Mouse (Mus musculus) MEL (cell line): ENCODE data around the gene Gstp3.
A peak's percentile ranks its signal among the peaks of the same experiment; 100 is the strongest.

ENCODE experiments used
- CHD2 ChIP-seq: IDR thresholded peaks from 2 replicates; pipeline ENCODE4 v1.6.1; 2011; ENCODE audit warnings: low read length, improper control_type of control experiment
- CTCF ChIP-seq, 3 experiments: IDR thresholded peaks in 2 of 3; conservative IDR thresholded peaks in 1 of 3; 2 replicates each; pipeline ENCODE4 v1.5.1; 2011 to 2012; ENCODE audit warnings: low read length in 3 of 3, low read depth in 2 of 3, mild to moderate bottlenecking in 2 of 3, improper control_type of control experiment in 1 of 3, inconsistent platforms in 1 of 3, mixed read lengths in 1 of 3, moderate library complexity in 1 of 3; ENCODE audit not compliant: control insufficient read depth in 1 of 3, insufficient read depth in 1 of 3, poor library complexity in 1 of 3, severe bottlenecking in 1 of 3
- GATA1 ChIP-seq: IDR thresholded peaks from 2 replicates; pipeline ENCODE4 v1.6.1; 2011; ENCODE audit warnings: low read depth, low read length, improper control_type of control experiment
- HCFC1 ChIP-seq: IDR thresholded peaks from 2 replicates; pipeline ENCODE4 v1.6.1; 2012; ENCODE audit warnings: low read depth, mild to moderate bottlenecking, inconsistent platforms, low read length, improper control_type of control experiment, moderate library complexity
- MAFK ChIP-seq: IDR thresholded peaks from 2 replicates; pipeline ENCODE4 v1.6.1; 2011; ENCODE audit warnings: low read depth, mild to moderate bottlenecking, low read length, improper control_type of control experiment, borderline replicate concordance
- MAX ChIP-seq: IDR thresholded peaks from 2 replicates; pipeline ENCODE4 v1.6.1; 2011; ENCODE audit warnings: low read length, improper control_type of control experiment
- POLR2A ChIP-seq, 2 experiments: IDR thresholded peaks; 2 replicates each; pipeline ENCODE4 v1.6.1; 2011 to 2012; ENCODE audit warnings: low read length in 2 of 2, mild to moderate bottlenecking in 2 of 2, control low read depth in 1 of 2, improper control_type of control experiment in 1 of 2, low read depth in 1 of 2, moderate library complexity in 1 of 2; ENCODE audit not compliant: control insufficient read depth in 1 of 2, insufficient read depth in 1 of 2, poor library complexity in 1 of 2
- POLR2AphosphoS5 ChIP-seq: IDR thresholded peaks from 2 replicates; pipeline ENCODE4 v1.6.1; 2012; ENCODE audit warnings: low read depth, borderline replicate concordance, mild to moderate bottlenecking, inconsistent platforms, low read length, moderate library complexity, mixed read lengths
- RAD21 ChIP-seq: IDR thresholded peaks from 2 replicates; pipeline ENCODE4 v1.6.1; 2011; ENCODE audit warnings: mild to moderate bottlenecking, low read depth, low read length, improper control_type of control experiment
- SIN3A ChIP-seq: IDR thresholded peaks from 2 replicates; pipeline ENCODE4 v1.6.1; 2012; ENCODE audit warnings: low read length, improper control_type of control experiment, inconsistent platforms
- ZC3H11A ChIP-seq: IDR thresholded peaks from 2 replicates; pipeline ENCODE4 v1.6.1; 2012; ENCODE audit warnings: low read depth, mild to moderate bottlenecking, inconsistent platforms, low read length, improper control_type of control experiment
- ZKSCAN1 ChIP-seq: IDR thresholded peaks from 2 replicates; pipeline ENCODE4 v1.6.1; 2012; ENCODE audit warnings: low read depth, mild to moderate bottlenecking, inconsistent platforms, low read length, improper control_type of control experiment, moderate library complexity

GRCm38 (mm10) chr19:4096642-4097440 lies 37.5 kb upstream of the Gstp3 start, which contains the start of gene Cdk2ap2:
- peak; percentile 71; the same call in 1 of the 2 replicates for TF ChIP-seq MAX
- no peak for TF ChIP-seq POLR2AphosphoS5
- TF ChIP-seq MAFK, result no peak
- TF ChIP-seq POLR2A (IDR thresholded peaks at IDR 0.05; ENCODE audit: control insufficient read depth in 1 of 2, insufficient read depth in 1 of 2, low read depth in 1 of 2, low read length in 2 of 2, poor library complexity in 1 of 2), result peak; percentile 56 to 86; a peak in 3 of 4 replicates
- peak; percentile 87 for TF ChIP-seq CHD2
- TF ChIP-seq SIN3A, result peak; percentile 96
- peak; percentile 79 for TF ChIP-seq HCFC1
- no peak for TF ChIP-seq CTCF (IDR thresholded peaks at IDR 0.05 in 2 of 3, conservative IDR thresholded peaks at IDR 0.05 in 1 of 3; ENCODE audit: control insufficient read depth in 1 of 3, insufficient read depth in 1 of 3, low read depth in 2 of 3, low read length in 3 of 3, poor library complexity in 1 of 3, severe bottlenecking in 1 of 3)
- TF ChIP-seq RAD21, result no peak
- TF ChIP-seq GATA1, result no peak
- no peak for TF ChIP-seq ZKSCAN1
- TF ChIP-seq ZC3H11A, result no peak
